Mouse (Mus musculus) midbrain, embryonic 14.5 days (tissue): ENCODE measurements around the gene Polg. TPM values are rescaled to one million over a fixed set of nuclear protein-coding genes. Genes with fewer than 3 reads are reported as not detected.

Experiments
- microRNA-seq: library from miRNA; unstranded; fragments of <30 nt; microRNA quantifications from one replicate; pipeline ENCODE4, GENCODE M21; 2016
- polyA plus RNA-seq: library from polyadenylated mRNA; unstranded; fragments of >200 nt; fragmentation: Nextera tagmentation; extraction: Ambion mirVana; gene quantifications from 2 replicates; pipeline ENCODE4 v1.2.1, GENCODE M21; 2014

Gene Polg
- polyA plus RNA-seq, 1 experiment from 2014 or later = 24.7 TPM

Small RNA genes lying within 50 kb of the gene (microRNA-seq; reads per million reads assigned to microRNA genes)
- 552 reads per million, percentile 74 among the genes with 10 or more reads in this experiment for gene Mir9-3

Other genes starting within 250 kb of the Polg start
- 17.8 and 21.5 TPM in 2 replicates for gene Abhd2, start 193.2 kb downstream of the Polg start, polyA plus RNA-seq
- gene Rlbp1, start 79.3 kb downstream of the Polg start, polyA plus RNA-seq = 9.2 TPM in 2 replicates
- 1.6 and 3.1 TPM in 2 replicates for gene Fanci, start 74.4 kb downstream of the Polg start, polyA plus RNA-seq
- gene Rhcg, start 151.3 kb upstream of the Polg start, polyA plus RNA-seq = 2.6 and 3.1 TPM in 2 replicates
- 1.3 and 2.5 TPM in 2 replicates for gene Ticrr, start 193.8 kb upstream of the Polg start, polyA plus RNA-seq
- gene Kif7, start 249.4 kb upstream of the Polg start, polyA plus RNA-seq = 1.8 and 2.4 TPM in 2 replicates